Mouse (Mus musculus) kidney, adult 8-10 months (tissue): ENCODE data around the gene Nat14.

Experiments
- DNase-seq, 2 experiments: peaks; one replicate each; pipeline ENCODE4 v3.0.0; 2022

Nat14 gene

DNA sequence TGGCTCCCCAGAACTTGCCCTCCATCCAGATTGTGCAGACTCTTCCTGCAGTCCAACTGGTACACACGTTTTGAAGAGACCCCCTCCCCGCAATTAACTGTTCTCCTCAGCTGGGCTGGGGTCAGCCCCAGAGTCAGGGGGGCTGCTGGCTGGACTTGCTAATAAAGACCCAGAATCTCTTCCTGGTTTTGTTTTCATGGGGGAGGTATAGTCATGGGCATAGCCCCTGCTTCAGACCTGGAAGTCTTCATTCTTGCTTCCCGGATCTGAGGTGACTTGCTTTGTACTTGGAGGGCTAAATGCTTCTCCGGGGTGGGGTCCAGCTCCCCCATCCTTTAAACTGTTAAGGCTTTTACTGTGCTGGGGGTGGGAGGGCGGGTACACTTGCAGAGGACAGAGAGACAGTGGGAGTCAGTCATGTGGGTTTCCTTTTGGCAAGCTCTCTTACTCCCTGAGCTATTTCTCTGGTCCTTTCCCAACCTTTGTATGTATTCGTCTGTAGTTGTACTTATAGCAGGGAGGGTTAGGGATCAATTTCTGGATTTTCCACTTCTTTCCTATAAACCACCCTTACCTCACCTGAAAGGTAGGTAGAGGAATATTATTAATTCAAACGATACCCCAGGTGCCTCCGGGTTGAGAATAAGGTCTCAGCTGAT, at the start of gene Nat14:
Gene Nat14 (plus strand): TSS at position 205 of the 659 bp plus-strand sequence.
- no peak for DNase-seq

DNA sequence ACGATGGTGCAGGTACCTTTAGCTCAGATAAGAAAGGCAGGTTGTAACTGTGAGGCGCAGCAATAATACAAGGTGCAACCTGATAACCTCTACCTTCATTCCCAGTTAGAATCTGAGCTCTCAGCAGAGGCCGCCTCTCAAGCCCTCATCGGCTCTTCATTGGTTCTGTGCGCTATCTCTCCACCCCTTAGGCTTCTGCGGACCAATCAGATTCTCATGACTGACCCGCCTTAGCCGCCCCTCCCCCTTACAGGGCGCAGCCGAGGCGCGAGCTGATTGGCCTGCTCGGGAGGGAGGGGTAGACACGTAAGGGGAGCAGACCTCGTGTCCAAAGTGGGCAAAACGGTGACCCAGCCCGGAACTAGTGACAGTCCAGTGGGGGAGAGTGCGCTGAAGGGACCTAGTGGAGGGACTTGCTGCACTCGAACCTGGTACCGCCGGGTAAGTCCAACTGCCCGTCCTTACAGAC, 45.0 kb upstream of the Nat14 start, which contains the start of gene Isoc2a:
Gene Isoc2a (plus strand): TSS at position 401 of the 469 bp plus-strand sequence.
- peak; percentile 93 to 96 for DNase-seq

DNA sequence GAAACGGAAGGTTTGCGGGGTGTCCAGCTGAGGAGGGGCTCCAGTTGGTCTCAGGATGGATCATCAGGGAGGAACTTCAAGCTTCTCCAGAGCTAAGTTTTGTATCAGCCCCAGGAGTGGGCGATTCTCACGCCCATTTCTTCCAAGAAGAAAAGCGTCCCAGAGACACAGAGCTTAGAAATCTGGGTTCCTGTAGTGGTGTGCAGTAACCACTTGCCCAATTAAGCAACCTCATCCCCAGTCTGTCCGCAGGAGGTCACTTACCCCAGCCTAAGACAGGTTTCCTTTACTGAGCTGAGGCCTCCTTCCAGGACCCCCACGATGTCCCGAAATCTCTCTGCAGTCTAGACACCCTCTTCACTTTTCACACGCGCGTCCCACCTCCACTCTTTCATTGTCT, 44.6 kb upstream of the Nat14 start:
- no peak for DNase-seq

DNA sequence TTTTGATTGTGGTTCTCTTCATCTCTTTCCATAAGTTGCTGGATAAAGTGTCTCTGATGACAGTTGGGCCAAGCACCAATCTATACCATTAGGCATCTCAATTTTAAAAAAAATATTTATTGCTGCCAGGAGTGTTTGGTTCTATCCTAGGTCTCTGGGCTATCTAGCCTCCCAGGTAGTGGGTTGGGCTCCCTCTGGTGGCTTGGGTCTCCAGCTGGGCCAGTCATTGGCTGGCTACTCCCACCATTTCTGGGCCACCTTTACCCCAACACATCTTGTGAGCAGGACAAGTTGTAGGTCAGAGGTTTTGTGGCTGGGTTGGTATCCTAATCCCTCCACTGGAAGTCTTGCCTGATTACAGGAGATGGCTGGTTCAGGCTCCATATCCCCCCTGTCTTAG, 43.6 kb upstream of the Nat14 start:
- DNase-seq: peak in 1 of 2 experiments; percentile 55

- peak; percentile 48 to 49 for DNase-seq
These were observed 42.8 kb upstream of the Nat14 start for GRCm38 (mm10) chr7:4879036-4879435.

DNA sequence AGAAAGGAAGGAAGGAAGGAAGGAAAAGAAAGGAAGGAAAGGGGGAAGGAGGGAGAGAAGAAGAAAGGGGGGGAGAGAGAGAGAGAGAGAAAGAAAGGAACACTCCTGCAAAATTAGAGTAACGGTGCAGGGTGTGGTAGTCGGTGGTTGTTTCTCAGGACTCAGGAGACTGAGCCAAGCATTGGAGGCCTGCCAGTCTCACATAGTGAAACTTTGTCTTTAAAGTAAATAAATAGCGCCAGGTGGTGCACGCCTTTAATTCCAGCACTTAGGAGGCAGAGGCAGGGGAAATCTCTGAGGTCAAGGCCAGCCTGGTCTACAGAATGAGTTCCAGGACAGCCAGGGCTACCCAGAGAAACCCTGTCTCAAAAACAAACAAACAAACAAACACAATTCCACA, 35.1 kb upstream of the Nat14 start:
- no peak for DNase-seq

DNA sequence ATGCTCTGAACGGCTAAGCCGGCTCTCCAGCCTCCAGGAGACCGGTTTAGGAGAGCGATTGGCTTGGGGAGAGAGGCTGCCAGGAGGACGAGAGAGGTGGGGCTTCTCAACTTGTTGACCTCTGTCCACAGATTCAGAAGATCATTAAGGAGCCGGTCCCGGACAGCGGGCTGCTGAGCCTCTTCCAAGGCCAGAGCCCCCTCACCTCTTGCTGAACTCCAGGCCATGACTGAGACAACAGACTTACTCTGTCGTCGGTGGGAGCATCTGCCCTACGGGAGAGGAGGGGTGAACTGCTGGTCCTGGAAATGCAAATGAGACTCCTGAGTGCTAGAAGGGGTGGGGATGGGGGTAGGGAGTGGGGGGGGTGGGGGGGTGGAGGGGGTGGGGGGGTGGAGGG, 26.6 kb upstream of the Nat14 start:
- DNase-seq: no peak

- no peak for DNase-seq
These were observed 22.8 kb upstream of the Nat14 start for GRCm38 (mm10) chr7:4898851-4899648.

- DNase-seq: no peak
These were observed 21.9 kb upstream of the Nat14 start for GRCm38 (mm10) chr7:4899649-4900522.

GRCm38 (mm10) chr7:4900523-4900851, 21.3 kb upstream of the Nat14 start:
- no peak for DNase-seq

GRCm38 (mm10) chr7:4901171-4901570, 20.7 kb upstream of the Nat14 start:
- DNase-seq: no peak

DNA sequence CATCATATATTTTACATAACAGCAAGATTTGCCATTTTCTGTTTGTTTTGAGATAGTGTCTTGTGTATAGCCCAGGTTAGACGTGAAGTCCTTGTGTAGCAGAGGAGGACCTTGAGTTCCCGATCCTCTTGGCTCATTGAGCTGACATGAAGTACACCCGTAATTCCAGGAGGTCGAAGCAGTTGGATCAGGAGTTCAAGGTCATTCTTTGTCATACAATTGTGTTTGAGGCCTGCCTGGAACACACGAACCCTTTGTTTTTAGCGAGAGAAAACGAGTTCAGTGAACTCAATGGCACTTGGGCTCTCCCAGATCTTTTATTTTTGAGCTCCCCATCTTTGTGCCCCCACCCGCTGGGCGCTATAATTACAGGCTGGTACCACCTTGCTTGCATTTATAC, 19.4 kb upstream of the Nat14 start:
- DNase-seq: no peak

- no peak for DNase-seq
These were observed 15.3 kb upstream of the Nat14 start, which contains the start of gene Gm36210 for GRCm38 (mm10) chr7:4906466-4906950. Gene Gm36210, minus strand, starts transcription at chr7:4906516.

DNA sequence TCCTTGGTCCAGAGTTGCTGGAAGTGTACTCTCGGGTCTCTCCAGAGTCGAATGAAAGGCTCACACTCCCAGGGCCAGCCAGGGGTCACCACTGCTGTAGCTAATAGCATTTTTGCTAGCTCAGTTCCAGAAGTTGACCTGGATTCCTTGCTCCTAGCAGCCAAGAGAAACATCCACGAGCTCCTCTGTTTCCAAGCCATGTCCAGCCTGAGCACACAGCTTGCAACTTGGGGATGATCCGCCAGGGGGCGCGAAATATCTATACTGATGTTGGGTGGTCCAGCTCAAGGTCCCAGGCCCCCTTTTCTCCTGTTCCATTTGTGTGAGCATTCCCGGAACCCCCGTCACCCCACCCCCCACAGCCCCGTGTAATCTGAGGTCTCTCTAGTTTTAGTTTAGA, 10.3 kb upstream of the Nat14 start:
- DNase-seq: peak in 1 of 2 experiments; percentile 57

- no peak for DNase-seq
These were observed 9.6 kb upstream of the Nat14 start for GRCm38 (mm10) chr7:4912248-4912647.

- peak; percentile 88 to 94 for DNase-seq
These were observed 6.7 kb upstream of the Nat14 start, which contains the start of gene Zfp628 for GRCm38 (mm10) chr7:4915007-4915665. Gene Zfp628, plus strand, starts transcription at chr7:4915217.

GRCm38 (mm10) chr7:4915669-4916416, 6.0 kb upstream of the Nat14 start:
- peak in 1 of 2 experiments; percentile 29 for DNase-seq

DNA sequence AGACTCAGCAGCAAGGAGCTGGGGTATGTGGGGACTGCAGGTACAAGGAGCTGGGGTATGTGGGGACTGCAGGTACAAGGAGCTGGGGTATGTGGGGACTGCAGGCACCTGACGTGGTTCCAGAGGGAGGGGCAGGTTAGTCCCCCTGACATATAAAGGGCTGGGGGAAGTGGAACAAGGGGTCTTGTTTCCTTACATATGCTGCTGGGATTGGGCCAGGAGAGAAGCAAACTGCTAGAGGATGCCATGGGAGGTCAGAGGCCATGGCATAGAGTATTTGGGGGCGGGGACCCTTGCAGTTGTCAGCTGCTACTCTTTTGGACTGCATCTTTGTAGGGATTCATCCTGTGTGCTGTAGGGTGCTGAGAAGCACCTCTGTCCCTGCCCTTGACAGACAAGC, 4.3 kb upstream of the Nat14 start:
- DNase-seq: no peak

DNA sequence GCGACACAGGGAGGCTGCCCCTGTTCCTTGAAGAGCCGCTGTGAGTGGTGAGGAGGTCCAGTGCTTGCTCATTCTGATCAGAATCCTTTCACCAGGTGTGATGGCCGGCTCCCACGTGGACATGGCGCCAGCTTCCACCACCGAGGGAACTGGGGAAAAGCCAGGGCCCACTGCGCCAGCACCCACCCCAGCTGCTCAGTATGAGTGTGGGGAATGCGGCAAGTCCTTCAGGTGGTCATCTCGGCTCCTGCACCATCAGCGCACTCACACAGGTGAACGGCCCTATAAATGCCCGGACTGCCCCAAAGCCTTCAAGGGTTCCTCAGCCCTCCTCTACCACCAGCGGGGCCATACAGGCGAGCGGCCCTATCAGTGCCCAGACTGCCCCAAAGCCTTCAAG, 3.1 kb upstream of the Nat14 start:
- no peak for DNase-seq

DNA sequence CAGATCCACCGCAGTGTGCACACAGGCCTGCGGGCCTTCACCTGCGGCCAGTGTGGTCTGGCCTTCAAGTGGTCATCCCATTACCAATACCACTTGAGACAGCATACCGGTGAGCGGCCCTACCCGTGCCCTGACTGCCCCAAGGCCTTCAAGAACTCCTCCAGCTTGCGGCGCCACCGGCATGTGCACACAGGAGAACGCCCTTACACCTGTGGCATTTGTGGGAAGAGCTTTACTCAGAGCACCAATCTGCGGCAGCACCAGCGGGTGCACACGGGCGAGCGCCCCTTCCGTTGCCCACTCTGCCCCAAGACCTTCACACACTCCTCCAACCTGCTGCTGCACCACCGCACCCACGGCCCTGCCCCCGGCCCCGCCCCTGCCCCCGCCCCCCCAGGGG, 2.7 kb upstream of the Nat14 start:
- no peak for DNase-seq

DNA sequence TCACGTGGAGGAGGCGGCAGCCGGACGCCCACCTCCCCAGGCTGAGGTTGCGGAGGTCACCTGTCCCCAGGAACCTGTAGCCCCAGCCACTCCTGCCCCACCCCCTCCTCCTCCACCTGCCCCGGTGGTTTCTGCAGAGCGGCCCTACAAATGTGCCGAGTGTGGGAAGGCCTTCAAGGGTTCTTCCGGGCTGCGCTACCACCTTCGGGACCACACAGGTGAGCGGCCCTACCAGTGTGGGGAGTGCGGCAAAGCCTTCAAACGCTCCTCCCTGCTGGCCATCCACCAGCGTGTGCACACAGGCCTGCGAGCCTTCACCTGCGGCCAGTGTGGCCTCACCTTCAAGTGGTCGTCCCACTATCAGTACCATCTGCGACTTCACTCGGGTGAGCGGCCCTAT, 1.9 kb upstream of the Nat14 start:
- DNase-seq: no peak

DNA sequence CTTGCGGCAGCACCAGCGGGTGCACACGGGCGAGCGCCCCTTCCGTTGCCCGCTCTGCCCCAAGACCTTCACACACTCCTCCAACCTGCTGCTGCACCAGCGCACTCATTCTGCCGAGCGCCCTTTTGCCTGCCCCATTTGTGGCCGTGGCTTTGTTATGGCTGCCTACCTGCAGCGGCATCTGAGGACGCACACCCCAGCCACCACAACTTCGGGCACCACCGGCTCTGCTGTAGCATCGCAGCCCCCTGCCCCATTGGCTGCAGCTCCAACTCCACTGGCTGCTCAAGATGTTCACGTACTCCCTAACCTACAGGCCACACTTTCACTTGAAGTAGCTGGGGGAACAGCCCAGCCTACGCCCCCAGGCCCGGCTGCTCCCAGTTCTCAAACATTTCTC, 1.3 kb upstream of the Nat14 start:
- no peak for DNase-seq
